Mouse (Mus musculus) myocyte (in vitro differentiated cells): Measurements from ENCODE around the gene Dcst1. TPM values are rescaled to one million over a fixed set of nuclear protein-coding genes. Genes with fewer than 3 reads are reported as not detected.

Experiments used
- H3K27me3 ChIP-seq: one replicate; pipeline ENCODE4 v1.6.1; 2011; ENCODE audit not compliant: control insufficient read depth, insufficient read depth, insufficient read length
- H3K36me3 ChIP-seq: one replicate; pipeline ENCODE4 v1.6.1; 2011; ENCODE audit not compliant: control insufficient read depth, insufficient read depth
- H3K4me2 ChIP-seq: one replicate; pipeline ENCODE4 v1.6.1; 2011; ENCODE audit warnings: low read depth, control low read depth
- H3K4me3 ChIP-seq: one replicate; pipeline ENCODE4 v1.5.1; 2011; ENCODE audit warnings: mild to moderate bottlenecking, control low read depth, moderate library complexity
- H3K79me2 ChIP-seq: one replicate; pipeline ENCODE4 v1.6.1; 2011; ENCODE audit not compliant: control insufficient read depth, insufficient read depth
- H3ac ChIP-seq: one replicate; pipeline ENCODE4 v1.6.1; 2011; ENCODE audit not compliant: control insufficient read depth, insufficient read length
- CEBPB ChIP-seq: IDR thresholded peaks from 2 replicates; pipeline ENCODE4 v1.6.1; 2011; ENCODE audit warnings: mild to moderate bottlenecking, moderate library complexity; ENCODE audit not compliant: poor library complexity, insufficient read depth, severe bottlenecking
- E2F4 ChIP-seq: IDR thresholded peaks from one replicate; pipeline ENCODE4 v1.6.1; 2011; ENCODE audit warnings: mild to moderate bottlenecking, control low read depth, moderate library complexity; ENCODE audit not compliant: insufficient read depth
- MAX ChIP-seq: IDR thresholded peaks from one replicate; pipeline ENCODE4 v1.6.1; 2011; ENCODE audit warnings: low read depth, mild to moderate bottlenecking, control low read depth
- MYOD1 ChIP-seq, 3 experiments: IDR thresholded peaks; one replicate each; pipeline ENCODE4 v1.6.1; 2011; ENCODE audit warnings: control low read depth in 2 of 3, low read depth in 2 of 3, mild to moderate bottlenecking in 2 of 3, moderate library complexity in 1 of 3; ENCODE audit not compliant: insufficient read length in 2 of 3, control insufficient read depth in 1 of 3
- MYOG ChIP-seq, 3 experiments: IDR thresholded peaks; one replicate each; pipeline ENCODE4 v1.6.1; 2011; ENCODE audit warnings: control low read depth in 2 of 3, low read depth in 2 of 3, mild to moderate bottlenecking in 2 of 3; ENCODE audit not compliant: insufficient read length in 2 of 3, control insufficient read depth in 1 of 3, insufficient read depth in 1 of 3
- POLR2A ChIP-seq: IDR thresholded peaks from one replicate; pipeline ENCODE4 v1.6.1; 2011; ENCODE audit warnings: low read depth, mild to moderate bottlenecking, control low read depth, moderate library complexity; ENCODE audit not compliant: insufficient read length
- POLR2AphosphoS2 ChIP-seq: IDR thresholded peaks from one replicate; pipeline ENCODE4 v1.6.1; 2011; ENCODE audit warnings: low read depth, control low read depth; ENCODE audit not compliant: insufficient read length
- REST ChIP-seq: IDR thresholded peaks from one replicate; pipeline ENCODE4 v1.6.1; 2011; ENCODE audit warnings: mild to moderate bottlenecking, control low read depth, moderate library complexity; ENCODE audit not compliant: insufficient read depth, insufficient read length
- SRF ChIP-seq: IDR thresholded peaks from one replicate; pipeline ENCODE4 v1.6.1; 2011; ENCODE audit warnings: low read depth; ENCODE audit not compliant: control insufficient read depth, insufficient read length
- TCF12 ChIP-seq: IDR thresholded peaks from one replicate; pipeline ENCODE4 v1.6.1; 2011; ENCODE audit warnings: mild to moderate bottlenecking, control low read depth; ENCODE audit not compliant: poor library complexity, insufficient read depth, severe bottlenecking
- TCF3 ChIP-seq: IDR thresholded peaks from one replicate; pipeline ENCODE4 v1.6.1; 2011; ENCODE audit warnings: low read depth, control low read depth; ENCODE audit not compliant: insufficient read length
- USF1 ChIP-seq: IDR thresholded peaks from one replicate; pipeline ENCODE4 v1.6.1; 2011; ENCODE audit warnings: low read depth, mild to moderate bottlenecking, control low read depth, moderate library complexity
- polyA plus RNA-seq: library from polyadenylated mRNA; unstranded; fragments of >200 nt; fragmentation: generic; extraction: Trizol; gene quantifications from one replicate; pipeline ENCODE4 v1.2.1, GENCODE M21; 2012; ENCODE audit warnings: missing spikeins

Gene Dcst1
- polyA plus RNA-seq, 1 experiment = 0.41 TPM

DNA sequence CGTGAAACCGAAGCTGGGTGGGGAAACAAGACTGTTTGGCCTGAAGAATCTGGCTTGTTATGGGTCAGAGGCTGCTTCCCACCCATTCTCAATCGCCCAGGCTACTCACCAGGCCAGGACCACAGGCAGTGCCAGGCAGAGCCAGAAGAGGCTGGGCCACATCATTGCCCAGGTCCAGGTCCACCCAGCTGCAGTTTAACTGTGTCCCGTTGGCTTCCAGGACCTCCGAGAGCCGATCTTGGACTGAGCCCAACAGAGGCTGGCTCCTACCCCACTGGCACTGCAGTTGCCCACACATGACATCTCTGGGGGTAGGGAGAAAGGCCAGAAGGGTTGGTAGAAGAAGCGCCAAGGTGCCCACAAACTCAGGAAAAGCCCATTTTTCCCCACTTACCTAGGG is 21.8 kb downstream of the Dcst1 start:
- H3K79me2 ChIP-seq = no peaks in the 10 kb centered on the region
- H3K36me3 ChIP-seq = no peaks in the 10 kb centered on the region
- H3K4me3 ChIP-seq = no peak overlapping the region
- H3K4me2 ChIP-seq = no peak overlapping the region
- TF ChIP-seq E2F4 = no peak
- no peak for TF ChIP-seq MAX
- no peak for TF ChIP-seq TCF3
- no peak for TF ChIP-seq POLR2A
- no peak for TF ChIP-seq CEBPB
- H3K27me3 ChIP-seq = no peaks in the 10 kb centered on the region
- no peak overlapping the region for H3ac ChIP-seq

DNA sequence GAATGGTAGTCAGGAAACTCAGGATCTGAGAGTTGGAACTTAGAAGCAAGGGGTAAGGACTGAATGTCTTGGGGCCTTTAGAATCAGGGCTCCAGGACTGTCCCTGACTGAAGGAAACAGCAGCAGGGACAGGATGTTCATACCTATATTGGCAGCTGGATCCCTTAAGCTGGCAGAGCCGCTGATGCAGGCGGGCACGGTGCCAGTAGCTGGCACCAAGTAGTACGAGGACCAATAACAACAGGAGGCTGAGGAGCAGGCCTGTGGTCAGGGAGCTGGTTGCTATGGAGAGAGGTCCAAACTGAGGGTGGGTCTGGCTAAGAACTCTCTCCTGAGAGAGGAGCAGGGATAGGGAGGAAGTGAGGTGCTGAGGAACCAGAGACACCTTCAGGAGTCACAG is 23.3 kb downstream of the Dcst1 start:
- Histone ChIP-seq H3K4me2 (no peak overlapping the region), H3ac (no peak overlapping the region), H3K4me3 (no peak overlapping the region), H3K27me3 (no peaks in the 10 kb centered on the region), H3K36me3 (no peaks in the 10 kb centered on the region), H3K79me2 (no peaks in the 10 kb centered on the region)
- TF ChIP-seq MAX (no peak), REST (no peak), MYOG (IDR thresholded peaks at IDR 0.05; ENCODE audit: control insufficient read depth in 1 of 3, insufficient read depth in 1 of 3, insufficient read length in 2 of 3, low read depth in 2 of 3) (no peak), CEBPB (no peak), SRF (no peak), E2F4 (no peak), USF1 (no peak), MYOD1 (IDR thresholded peaks at IDR 0.05; ENCODE audit: control insufficient read depth in 1 of 3, insufficient read length in 2 of 3, low read depth in 2 of 3) (no peak), TCF12 (no peak), POLR2A (no peak), POLR2AphosphoS2 (no peak), TCF3 (no peak)

DNA sequence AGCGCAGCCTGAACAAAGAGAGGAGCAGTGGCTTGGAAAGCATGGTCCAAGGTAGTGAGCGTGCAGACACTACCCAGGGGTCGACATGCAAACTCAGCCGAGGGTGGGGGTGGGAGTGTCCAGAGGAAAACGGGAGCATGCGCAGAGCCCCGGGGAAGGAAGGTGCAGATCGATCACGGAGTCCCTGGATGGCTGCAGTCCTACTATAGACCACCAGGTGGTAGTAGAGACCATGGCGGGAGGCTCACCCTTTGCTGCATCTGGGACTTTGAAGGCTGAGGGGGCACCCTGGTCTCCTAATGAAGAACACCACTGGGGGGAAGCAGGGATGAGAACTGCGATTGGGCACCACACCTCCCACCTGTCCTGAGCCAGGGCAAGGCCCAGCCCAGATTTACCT is 24.6 kb downstream of the Dcst1 start:
- Histone ChIP-seq H3K27me3 (no peaks in the 10 kb centered on the region), H3K36me3 (no peaks in the 10 kb centered on the region), H3K4me2 (no peak overlapping the region), H3K79me2 (no peaks in the 10 kb centered on the region), H3ac (no peak overlapping the region), H3K4me3 (no peak overlapping the region)
- TF ChIP-seq CEBPB (no peak), MYOD1 (IDR thresholded peaks at IDR 0.05; ENCODE audit: control insufficient read depth in 1 of 3, insufficient read length in 2 of 3, low read depth in 2 of 3) (no peak), SRF (no peak), USF1 (no peak), E2F4 (no peak), REST (no peak), TCF3 (no peak), POLR2AphosphoS2 (no peak), TCF12 (no peak), MYOG (IDR thresholded peaks at IDR 0.05; ENCODE audit: control insufficient read depth in 1 of 3, insufficient read depth in 1 of 3, insufficient read length in 2 of 3, low read depth in 2 of 3) (no peak), POLR2A (no peak), MAX (no peak)

DNA sequence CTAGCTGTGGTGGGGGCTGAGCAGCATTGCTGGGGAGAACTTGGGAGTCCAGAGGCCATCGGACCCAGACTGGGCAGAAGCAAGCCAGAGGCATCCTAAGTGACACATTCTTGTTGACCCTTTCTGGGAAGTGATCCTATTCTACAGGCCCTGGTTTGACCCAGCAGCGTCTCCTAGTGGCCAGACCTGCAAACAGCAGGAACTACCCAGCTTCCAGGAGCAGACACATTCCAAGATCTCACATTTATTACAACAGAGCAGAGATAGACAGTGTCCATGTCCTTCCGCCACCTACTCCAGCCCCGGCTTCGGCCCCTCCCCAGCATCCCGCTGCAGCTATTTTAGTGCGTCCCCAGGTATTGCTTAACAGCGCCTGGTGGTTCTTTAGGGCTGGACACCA is 25.6 kb downstream of the Dcst1 start:
- Histone ChIP-seq H3K79me2 (no peaks in the 10 kb centered on the region), H3K4me2 (no peak overlapping the region), H3ac (no peak overlapping the region), H3K36me3 (no peaks in the 10 kb centered on the region), H3K4me3 (no peak overlapping the region), H3K27me3 (no peaks in the 10 kb centered on the region)
- TF ChIP-seq MYOG (IDR thresholded peaks at IDR 0.05; ENCODE audit: control insufficient read depth in 1 of 3, insufficient read depth in 1 of 3, insufficient read length in 2 of 3, low read depth in 2 of 3) = no peak

DNA sequence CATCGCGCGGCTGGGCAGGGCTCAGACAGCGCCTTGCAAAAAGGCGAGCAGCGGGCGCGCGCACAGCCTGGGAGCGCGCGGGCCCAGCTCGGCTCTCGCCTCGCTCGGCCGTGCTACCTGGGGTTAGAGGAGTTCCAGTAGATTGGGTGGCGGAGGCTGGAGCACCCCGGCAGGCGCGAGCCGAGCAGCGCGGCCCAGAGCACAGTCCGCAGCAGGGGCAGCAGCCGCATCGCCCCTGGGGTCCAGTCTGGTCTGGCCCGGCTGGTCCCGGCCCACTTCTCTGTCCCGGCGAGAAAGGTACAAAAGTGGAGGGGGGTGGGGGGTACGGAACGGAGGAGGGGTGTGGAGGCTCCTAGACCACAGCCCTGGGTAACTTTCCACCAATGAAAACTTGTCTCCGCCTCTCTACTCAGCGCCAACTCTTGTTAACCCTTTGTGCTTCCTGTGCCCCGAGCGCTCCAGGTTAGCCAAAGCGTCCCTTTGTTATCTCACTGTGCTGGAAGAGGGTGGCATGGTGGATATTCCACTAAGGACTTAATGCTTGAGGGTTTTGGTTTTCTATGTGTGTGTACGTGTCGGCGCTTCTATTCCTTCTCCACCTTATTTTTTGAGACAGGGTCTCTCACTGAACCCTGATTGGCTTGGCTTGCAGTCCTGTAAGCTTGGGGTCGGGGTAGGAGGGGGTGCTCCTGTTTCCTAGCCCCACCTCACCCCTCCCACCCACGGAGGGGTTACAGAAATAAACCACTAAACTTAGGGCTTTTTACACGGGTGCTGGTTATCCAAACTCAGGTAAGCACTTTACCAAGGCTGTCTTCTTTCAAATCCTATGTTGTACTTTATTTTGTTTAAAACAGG is 27.1 kb downstream of the Dcst1 start, which contains the start of gene Efna4:
Gene Efna4, minus strand, starts transcription at position 308 of the 858 bp plus-strand sequence.
- Histone ChIP-seq H3K36me3 (no peaks in the 10 kb centered on the region), H3K4me2 (peak within 1 kb of the TSS; percentile 93)
- peak in 1 of 3 experiments; percentile 3 for TF ChIP-seq MYOD1 (IDR thresholded peaks at IDR 0.05; ENCODE audit: control insufficient read depth in 1 of 3, insufficient read length in 2 of 3, low read depth in 2 of 3)
- no peak for TF ChIP-seq E2F4
- TF ChIP-seq POLR2A = peak; percentile 39
- no peak for TF ChIP-seq MYOG (IDR thresholded peaks at IDR 0.05; ENCODE audit: control insufficient read depth in 1 of 3, insufficient read depth in 1 of 3, insufficient read length in 2 of 3, low read depth in 2 of 3)

More for the DNA sequence above, 27.1 kb downstream of the Dcst1 start, which contains the start of gene Efna4:
- no peaks in the 10 kb centered on the region for H3K79me2 ChIP-seq
- H3K4me3 ChIP-seq = peak within 1 kb of the TSS; percentile 40
- H3K27me3 ChIP-seq = no peaks in the 10 kb centered on the region
- peak within 1 kb of the TSS; percentile 59 for H3ac ChIP-seq
